Mouse (Mus musculus): ENCODE results near the gene Vmn1r120.
"Not testable (repeated sequence)": the region's sequence is repeated elsewhere in the genome, so short reads cannot be mapped to it uniquely, and the experiment has no call there.

The Vmn1r120 gene

DNA sequence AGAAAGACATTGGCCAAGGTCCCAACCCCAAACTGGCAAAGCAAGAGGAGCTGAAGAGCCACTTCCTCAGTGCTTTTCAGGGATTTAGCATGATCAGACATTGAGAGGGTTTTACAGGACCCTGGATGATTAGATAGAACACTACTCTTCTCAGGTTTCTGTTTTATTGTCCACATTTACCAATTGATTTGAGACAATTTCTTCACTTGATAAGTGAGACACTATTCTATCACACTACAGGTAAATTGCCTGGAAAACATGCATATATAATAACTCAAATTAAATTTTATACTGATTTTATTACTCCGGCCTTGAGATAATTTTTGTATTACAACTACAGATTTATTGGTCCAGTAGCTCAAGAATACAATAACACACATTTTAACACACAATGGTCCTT is at the start of gene Vmn1r120:
Vmn1r120 (minus strand) TSS at position 101 of the 400 bp plus-strand sequence.
- DNase-seq (ENCODE audit: extremely low spot score, low spot score) = not testable (repeated sequence)

GRCm38 (mm10) chr7:21098413-21098812 is 44.8 kb upstream of the Vmn1r120 start, which contains the start of gene Vmn1r121:
Gene Vmn1r121 (minus strand): TSS chr7:21098513.
- not testable (repeated sequence) for DNase-seq (ENCODE audit: extremely low spot score, low spot score)

DNA sequence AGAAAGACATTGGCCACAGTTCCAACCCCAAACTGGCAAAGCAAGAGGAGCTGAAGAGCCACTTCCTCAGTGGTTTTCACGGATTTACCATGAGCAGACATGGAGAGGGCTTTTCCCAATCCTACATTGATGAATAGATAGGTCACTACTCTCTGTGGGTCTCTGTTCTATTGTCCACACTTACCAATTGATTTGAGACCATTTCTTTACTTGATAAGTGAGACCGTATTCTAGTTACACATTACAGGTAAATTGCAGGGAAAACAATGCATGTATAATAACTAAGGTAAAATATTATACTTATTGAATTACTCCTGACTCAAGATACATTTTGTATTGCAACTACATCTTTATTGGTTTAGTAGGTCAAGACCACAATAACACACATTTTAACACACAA is 41.2 kb downstream of the Vmn1r120 start, which contains the start of gene Vmn1r119:
Vmn1r119 (minus strand) TSS at position 101 of the 400 bp plus-strand sequence.
- not testable (repeated sequence) for DNase-seq (ENCODE audit: extremely low spot score, low spot score)

All from neural tube, embryonic 10.5 days (tissue).